Mouse (Mus musculus) kidney, embryonic 16.5 days (tissue): ENCODE results near the gene Frmd5. TPM values are rescaled to one million over a fixed set of nuclear protein-coding genes. Genes with fewer than 3 reads are reported as not detected.

Experiments used
- ATAC-seq: fragments of 200-750 bp; cut with Nextera tagmentation; 2 replicates; pipeline ENCODE4 v1.8.0; 2017; ENCODE audit warnings: moderate TSS enrichment; ENCODE audit not compliant: low FRiP score, low TSS enrichment
- H3K27ac ChIP-seq: fragments of 300-500 bp; sonication (generic); 2 replicates; pipeline ENCODE4 v1.5.1; 2014; ENCODE audit warnings: low read length
- H3K27me3 ChIP-seq: fragments of 300-500 bp; sonication (generic); 2 replicates; pipeline ENCODE4 v1.6.1; 2014; ENCODE audit warnings: low read length, control low read depth, mixed read lengths; ENCODE audit not compliant: insufficient read depth
- H3K36me3 ChIP-seq: fragments of 300-500 bp; sonication (generic); 2 replicates; pipeline ENCODE4 v1.6.1; 2014; ENCODE audit warnings: low read length, control low read depth, mixed read lengths; ENCODE audit not compliant: insufficient read depth
- H3K4me1 ChIP-seq: fragments of 300-500 bp; sonication (generic); 2 replicates; pipeline ENCODE4 v1.6.1; 2014; ENCODE audit warnings: low read length, control low read depth, mixed read lengths; ENCODE audit not compliant: insufficient read depth
- H3K4me2 ChIP-seq: fragments of 300-500 bp; sonication (generic); replicated peaks from 2 replicates; pipeline ENCODE4 v1.6.1; 2014; ENCODE audit warnings: low read depth, low read length
- H3K4me3 ChIP-seq: fragments of 300-500 bp; sonication (generic); 2 replicates; pipeline ENCODE4 v1.5.1; 2014; ENCODE audit warnings: mild to moderate bottlenecking, low read length
- H3K9ac ChIP-seq: fragments of 300-500 bp; sonication (generic); replicated peaks from 2 replicates; pipeline ENCODE4 v1.6.1; 2014; ENCODE audit warnings: low read length
- H3K9me3 ChIP-seq: fragments of 300-500 bp; sonication (generic); 2 replicates; pipeline ENCODE4 v1.6.1; 2016; ENCODE audit warnings: low read length, control low read depth
- WGBS: fragments of 180-500 bp; shearing (Covaris S2); extraction: QIAGEN DNeasy Blood & Tissue Kit; methylation state at CpG from one replicate; pipeline ENCODE4 v1.1.7; 2014; 5-methylcytosine and 5-hydroxymethylcytosine counted together
- polyA plus RNA-seq: library from polyadenylated mRNA; unstranded; fragments of >200 nt; fragmentation: Nextera tagmentation; extraction: Ambion mirVana; gene quantifications from 2 replicates; pipeline ENCODE4 v1.2.1, GENCODE M21; 2015

The Frmd5 gene
- polyA plus RNA-seq, 1 experiment from 2014 or later: 1.8 TPM

DNA sequence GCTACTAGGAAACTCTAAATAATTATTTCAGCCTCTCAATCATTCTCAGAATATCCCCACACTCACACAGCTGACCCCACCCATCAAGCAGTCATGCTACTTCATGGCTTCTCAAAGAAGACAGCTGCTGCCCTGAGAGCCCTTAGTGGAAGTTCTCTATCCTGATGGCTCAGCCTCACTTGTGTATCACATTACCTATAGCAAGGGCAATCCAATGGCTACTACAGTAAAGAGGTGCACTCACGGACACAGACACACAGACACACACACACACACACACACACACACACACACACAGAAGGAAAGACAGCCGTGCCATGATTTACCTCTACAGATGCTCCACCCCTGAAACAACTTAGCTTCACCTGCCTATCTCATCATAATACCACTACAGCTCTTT lies 65.7 kb downstream of the Frmd5 start:
- Histone ChIP-seq H3K4me1 (no peaks in the 10 kb centered on the region), H3K4me2 (no peak overlapping the region), H3K4me3 (no peak overlapping the region), H3K27ac (no peak overlapping the region), H3K36me3 (no peaks in the 10 kb centered on the region), H3K9ac (no peak overlapping the region), H3K9me3 (no peaks in the 10 kb centered on the region; the same call in 1 of the 2 replicates), H3K27me3 (no peaks in the 10 kb centered on the region)
- ATAC-seq: no peak
- 85% methylated on average over 2 of the region's 2 CpGs for WGBS

DNA sequence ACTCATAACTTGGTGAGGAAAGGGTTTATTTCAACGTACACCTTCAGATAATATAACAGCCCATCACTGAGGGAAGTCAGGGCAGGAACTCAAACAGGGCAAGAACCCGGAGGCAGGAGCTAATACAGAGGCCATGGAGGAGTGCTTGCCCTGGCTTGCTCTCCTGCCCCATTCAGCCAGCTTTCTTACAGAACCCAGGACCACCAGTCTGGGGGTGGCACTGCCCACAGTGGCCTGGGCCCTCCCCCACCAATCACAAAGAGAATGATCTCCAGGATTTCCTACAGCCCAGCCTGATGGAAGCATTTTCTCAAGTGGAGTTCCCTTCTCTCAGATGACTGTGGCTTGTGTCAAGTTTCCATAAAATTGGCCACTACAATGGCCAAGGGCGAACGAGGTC lies 67.5 kb downstream of the Frmd5 start:
- no peak overlapping the region for H3K27ac ChIP-seq
- H3K9me3 ChIP-seq: no peaks in the 10 kb centered on the region
- H3K4me1 ChIP-seq: no peaks in the 10 kb centered on the region
- no peak overlapping the region for H3K4me2 ChIP-seq
- ATAC-seq: no peak
- no peaks in the 10 kb centered on the region for H3K36me3 ChIP-seq
- H3K27me3 ChIP-seq: no peaks in the 10 kb centered on the region
- no peak overlapping the region for H3K9ac ChIP-seq
- WGBS: 85% methylated on average over 4 of the region's 4 CpGs
- no peak overlapping the region for H3K4me3 ChIP-seq

DNA sequence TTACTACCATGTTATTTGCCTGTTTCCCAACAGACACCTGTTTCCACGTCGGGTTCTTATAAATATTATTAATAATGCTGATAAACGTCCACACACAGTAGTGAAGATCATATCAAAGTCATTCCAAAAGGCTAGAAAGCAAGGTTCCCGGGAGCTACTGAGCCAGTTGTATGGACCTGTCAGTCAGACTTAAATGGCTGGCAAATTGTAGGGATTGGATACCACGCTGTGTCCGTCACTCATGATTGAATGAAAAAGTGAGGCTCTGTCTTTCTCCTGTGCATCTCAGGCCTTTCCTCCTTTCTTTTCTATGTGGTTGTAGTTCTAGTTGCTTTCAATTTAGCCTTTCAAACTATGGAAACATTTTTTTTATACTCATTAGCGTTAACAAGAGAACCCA lies 73.5 kb downstream of the Frmd5 start:
- Histone ChIP-seq H3K9ac (no peak overlapping the region), H3K9me3 (no peaks in the 10 kb centered on the region), H3K4me1 (no peaks in the 10 kb centered on the region), H3K4me2 (no peak overlapping the region), H3K27me3 (no peaks in the 10 kb centered on the region), H3K4me3 (no peak overlapping the region), H3K27ac (no peak overlapping the region), H3K36me3 (no peaks in the 10 kb centered on the region)
- WGBS: 82% methylated on average over 7 of the region's 7 CpGs
- no peak for ATAC-seq

DNA sequence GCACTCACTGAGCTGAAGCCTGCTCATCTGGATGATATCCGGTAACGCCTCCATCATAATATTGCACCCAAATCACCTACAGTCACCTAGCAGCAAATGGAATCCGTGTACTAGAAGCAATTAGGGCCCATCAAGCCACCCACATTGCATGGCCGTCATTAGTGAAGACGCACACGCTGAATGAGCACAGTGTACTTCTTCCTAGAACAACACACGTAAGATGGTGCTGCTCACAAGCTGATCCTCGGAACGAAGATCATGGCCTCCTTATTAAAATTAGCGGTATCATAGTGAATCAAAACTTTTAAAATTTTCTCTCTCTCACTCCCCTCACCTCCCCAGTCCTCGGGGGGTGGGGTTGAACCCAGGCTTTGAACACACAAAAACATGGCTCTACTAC lies 76.4 kb downstream of the Frmd5 start:
- ATAC-seq: no peak
- Histone ChIP-seq H3K9me3 (no peaks in the 10 kb centered on the region), H3K9ac (no peak overlapping the region), H3K27ac (no peak overlapping the region), H3K4me2 (no peak overlapping the region), H3K36me3 (no peaks in the 10 kb centered on the region), H3K4me1 (no peaks in the 10 kb centered on the region), H3K27me3 (no peaks in the 10 kb centered on the region), H3K4me3 (no peak overlapping the region)
- WGBS: 93% methylated on average over 11 of the region's 11 CpGs

DNA sequence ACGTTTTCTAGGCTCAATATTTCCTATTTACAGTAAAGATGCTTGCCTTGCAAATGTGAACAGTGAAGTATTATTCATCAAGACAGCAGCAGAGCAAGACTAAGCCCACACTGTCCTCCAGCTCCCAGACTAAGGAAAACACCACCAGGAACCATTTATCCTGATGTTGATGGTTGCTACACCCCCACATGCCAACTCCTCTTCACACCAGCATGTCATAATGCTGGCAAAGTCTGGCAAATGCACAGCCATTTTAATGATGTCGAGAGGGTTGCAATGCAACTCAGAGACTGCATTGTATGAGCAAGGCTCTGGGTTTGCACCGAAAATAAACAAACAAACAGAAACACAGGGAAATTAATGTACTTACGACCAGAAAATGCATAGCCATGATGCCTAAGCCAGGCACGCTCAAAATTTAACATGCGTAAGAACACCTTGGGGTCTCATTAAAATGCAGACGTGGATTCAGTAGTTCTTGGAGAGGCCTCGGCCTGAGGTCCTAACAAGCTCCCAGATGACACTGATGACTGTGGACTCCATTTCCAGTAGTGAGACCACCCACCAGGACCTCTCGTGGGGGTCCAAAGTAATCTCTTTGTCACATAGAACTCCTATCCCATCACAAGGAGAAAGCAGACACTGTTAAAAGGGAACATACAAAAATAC lies 77.8 kb downstream of the Frmd5 start:
- no peaks in the 10 kb centered on the region for H3K36me3 ChIP-seq
- no peak for ATAC-seq
- H3K9ac ChIP-seq: no peak overlapping the region
- H3K27ac ChIP-seq: no peak overlapping the region
- no peaks in the 10 kb centered on the region for H3K9me3 ChIP-seq
- H3K4me1 ChIP-seq: no peaks in the 10 kb centered on the region
- H3K4me3 ChIP-seq: no peak overlapping the region
- no peaks in the 10 kb centered on the region for H3K27me3 ChIP-seq
- 79% methylated on average over 9 of the region's 9 CpGs for WGBS
- H3K4me2 ChIP-seq: no peak overlapping the region

DNA sequence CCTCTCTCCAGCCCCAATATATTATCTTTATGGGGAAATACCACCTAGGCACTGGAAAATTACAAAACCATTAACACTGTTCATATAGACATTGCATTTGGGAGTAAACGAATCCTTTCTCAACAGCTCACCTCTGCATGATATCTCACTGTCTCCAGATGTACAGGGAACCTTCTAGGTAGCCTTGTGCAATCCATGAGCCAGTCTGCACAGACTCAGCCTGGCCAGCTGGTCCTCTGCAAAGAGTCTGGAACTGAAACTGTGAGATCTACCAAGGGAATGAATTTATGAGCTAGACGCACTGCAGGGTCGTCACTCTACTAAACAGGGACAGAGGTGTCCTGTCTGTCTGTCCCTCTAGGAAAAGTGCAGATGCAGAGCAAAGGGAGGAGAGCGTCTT lies 82.0 kb downstream of the Frmd5 start:
- Histone ChIP-seq H3K4me1 (no peaks in the 10 kb centered on the region), H3K9me3 (no peaks in the 10 kb centered on the region), H3K27me3 (no peaks in the 10 kb centered on the region), H3K9ac (no peak overlapping the region), H3K4me2 (no peak overlapping the region), H3K36me3 (no peaks in the 10 kb centered on the region), H3K27ac (no peak overlapping the region), H3K4me3 (no peak overlapping the region)
- no peak for ATAC-seq
- WGBS: 73% methylated on average over 4 of the region's 4 CpGs

DNA sequence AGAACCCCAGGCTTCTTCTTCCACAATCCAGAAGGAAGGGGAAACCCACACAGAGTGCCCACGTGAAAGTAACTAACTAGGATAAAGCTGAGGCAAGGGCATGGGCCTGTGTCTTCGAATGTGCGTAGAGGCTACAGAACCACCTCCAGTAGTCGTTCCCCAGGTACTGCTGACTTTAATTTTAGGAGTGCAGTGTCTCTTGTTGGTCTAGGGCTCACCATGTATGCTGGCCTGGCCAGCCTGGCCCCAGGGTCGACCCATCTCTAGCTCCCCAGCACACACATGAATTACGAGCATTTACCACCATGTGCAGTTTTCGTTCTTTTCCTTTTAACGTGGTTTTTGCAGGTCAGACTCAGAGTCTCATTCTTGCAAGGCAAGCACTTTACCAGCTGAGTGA lies 83.1 kb downstream of the Frmd5 start:
- H3K27ac ChIP-seq: no peak overlapping the region
- H3K9me3 ChIP-seq: no peaks in the 10 kb centered on the region
- H3K4me3 ChIP-seq: no peak overlapping the region
- WGBS: 79% methylated on average over 8 of the region's 8 CpGs
- no peaks in the 10 kb centered on the region for H3K4me1 ChIP-seq
- H3K27me3 ChIP-seq: no peaks in the 10 kb centered on the region
- no peak overlapping the region for H3K9ac ChIP-seq
- no peak for ATAC-seq
- H3K4me2 ChIP-seq: no peak overlapping the region
- no peaks in the 10 kb centered on the region for H3K36me3 ChIP-seq

DNA sequence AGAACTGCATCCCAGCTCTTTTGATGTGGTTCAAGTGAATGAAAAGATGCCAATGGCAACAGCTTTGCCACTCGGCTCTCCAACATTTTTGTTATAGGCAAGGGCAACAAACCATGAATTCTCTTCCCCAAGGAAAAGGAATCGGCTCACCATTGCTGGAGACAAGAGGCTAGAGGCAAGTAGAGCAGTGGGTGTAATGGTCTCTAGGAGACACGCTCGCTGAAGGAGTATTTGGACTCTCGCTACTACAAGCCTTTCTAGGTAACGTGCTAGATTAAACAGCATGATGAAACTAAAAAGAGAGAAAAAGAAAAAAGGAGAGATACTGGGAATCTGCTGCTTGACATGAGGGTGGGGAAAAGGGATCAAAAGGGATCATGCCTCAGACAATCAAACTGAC lies 87.9 kb downstream of the Frmd5 start:
- no peak overlapping the region for H3K9ac ChIP-seq
- no peak overlapping the region for H3K27ac ChIP-seq
- no peaks in the 10 kb centered on the region for H3K4me1 ChIP-seq
- no peak overlapping the region for H3K4me3 ChIP-seq
- H3K27me3 ChIP-seq: no peaks in the 10 kb centered on the region
- ATAC-seq: no peak
- no peak overlapping the region for H3K4me2 ChIP-seq
- no peaks in the 10 kb centered on the region for H3K36me3 ChIP-seq
- 89% methylated on average over 6 of the region's 6 CpGs for WGBS
- no peaks in the 10 kb centered on the region for H3K9me3 ChIP-seq

DNA sequence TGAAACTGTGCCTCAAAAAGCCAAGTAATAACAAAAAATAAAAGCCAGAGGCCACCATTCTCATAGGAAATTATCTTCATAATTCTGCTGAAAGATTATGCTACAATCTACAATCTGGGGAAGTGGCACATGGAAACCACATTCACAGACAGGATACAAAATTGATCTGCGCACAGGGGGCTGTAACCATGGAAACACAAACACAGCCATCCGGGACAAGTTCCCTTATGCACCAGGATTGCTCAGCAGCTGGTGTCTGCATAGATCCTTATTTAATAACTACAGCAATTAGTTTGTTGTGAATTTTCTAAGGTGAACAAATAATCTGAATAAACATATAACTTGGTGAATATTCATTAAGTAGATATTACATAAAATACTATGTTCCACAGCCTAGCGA lies 89.8 kb downstream of the Frmd5 start:
- Histone ChIP-seq H3K4me3 (no peak overlapping the region), H3K9ac (no peak overlapping the region), H3K27me3 (no peaks in the 10 kb centered on the region), H3K4me2 (no peak overlapping the region), H3K27ac (no peak overlapping the region), H3K36me3 (no peaks in the 10 kb centered on the region), H3K4me1 (no peaks in the 10 kb centered on the region), H3K9me3 (no peaks in the 10 kb centered on the region)
- no peak for ATAC-seq
- WGBS: 75% methylated on average over 3 of the region's 3 CpGs

DNA sequence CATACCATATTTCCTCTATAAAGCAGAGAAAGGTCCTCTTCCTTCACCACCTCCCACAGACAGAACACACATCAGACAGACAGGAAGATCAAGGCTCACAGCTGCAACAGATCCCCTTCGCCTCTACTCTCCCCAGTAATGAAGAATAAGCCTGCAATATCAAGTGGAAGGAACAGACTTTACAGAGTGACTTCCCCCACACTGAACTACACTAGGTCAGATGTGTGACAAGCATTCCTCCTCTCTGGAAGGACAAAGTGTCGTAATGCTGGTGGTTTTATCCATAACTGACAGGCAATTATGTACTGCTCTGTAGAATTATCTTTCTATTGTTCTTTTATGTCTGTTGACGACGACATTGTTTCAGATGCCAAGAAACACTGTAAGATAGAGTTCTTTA lies 93.3 kb downstream of the Frmd5 start:
- no peak overlapping the region for H3K4me3 ChIP-seq
- H3K4me2 ChIP-seq: no peak overlapping the region
- no peaks in the 10 kb centered on the region for H3K4me1 ChIP-seq
- no peaks in the 10 kb centered on the region for H3K36me3 ChIP-seq
- no peak for ATAC-seq
- no peaks in the 10 kb centered on the region for H3K9me3 ChIP-seq
- H3K9ac ChIP-seq: no peak overlapping the region
- H3K27ac ChIP-seq: no peak overlapping the region
- H3K27me3 ChIP-seq: no peaks in the 10 kb centered on the region
- 52% methylated on average over 4 of the region's 4 CpGs for WGBS
